Mouse (Mus musculus) cerebellum, postnatal 36 days (tissue): Measurements from ENCODE around the gene Sgcd.
"Not testable (repeated sequence)": the region's sequence is repeated elsewhere in the genome, so short reads cannot be mapped to it uniquely, and the experiment has no call there.

Experiments used
- DNase-seq, 2 experiments: peaks; one replicate each; pipeline ENCODE4 v3.0.0; 2021 to 2022; ENCODE audit warnings: mixed read lengths in 2 of 2

The Sgcd gene

DNA sequence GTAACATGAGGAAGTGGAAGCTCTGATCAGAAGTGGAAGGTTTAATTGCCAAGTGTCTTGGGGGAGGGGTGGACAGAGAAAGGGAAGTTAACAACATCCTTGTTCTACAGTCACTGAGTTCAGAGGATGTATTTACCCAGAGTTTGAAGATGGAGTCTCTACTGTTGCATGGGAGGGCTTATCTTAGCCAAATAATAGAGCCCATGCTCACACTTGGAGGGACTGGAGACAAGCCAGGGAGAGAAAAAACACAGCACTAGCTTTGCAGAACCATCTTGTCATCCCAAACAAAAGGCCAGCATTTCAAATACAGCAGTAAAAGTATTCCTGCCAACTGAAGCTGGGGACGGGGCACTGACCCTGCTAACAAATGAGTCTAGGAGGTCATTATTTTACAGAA, 212.8 kb downstream of the Sgcd start:
- DNase-seq, result no peak

- DNase-seq, result no peak
Observed at GRCm38 (mm10) chr11:47765859-47766258, 222.9 kb downstream of the Sgcd start.

- DNase-seq, result not testable (repeated sequence)
Observed at GRCm38 (mm10) chr11:47763569-47763968, 225.2 kb downstream of the Sgcd start.

- DNase-seq, result no peak
Observed at GRCm38 (mm10) chr11:47759015-47759414, 229.8 kb downstream of the Sgcd start.

- DNase-seq, result no peak
Observed at GRCm38 (mm10) chr11:47742806-47743205, 246.0 kb downstream of the Sgcd start.

- peak; percentile 8 to 31 for DNase-seq
Observed at GRCm38 (mm10) chr11:47704930-47705787, 283.6 kb downstream of the Sgcd start.

DNA sequence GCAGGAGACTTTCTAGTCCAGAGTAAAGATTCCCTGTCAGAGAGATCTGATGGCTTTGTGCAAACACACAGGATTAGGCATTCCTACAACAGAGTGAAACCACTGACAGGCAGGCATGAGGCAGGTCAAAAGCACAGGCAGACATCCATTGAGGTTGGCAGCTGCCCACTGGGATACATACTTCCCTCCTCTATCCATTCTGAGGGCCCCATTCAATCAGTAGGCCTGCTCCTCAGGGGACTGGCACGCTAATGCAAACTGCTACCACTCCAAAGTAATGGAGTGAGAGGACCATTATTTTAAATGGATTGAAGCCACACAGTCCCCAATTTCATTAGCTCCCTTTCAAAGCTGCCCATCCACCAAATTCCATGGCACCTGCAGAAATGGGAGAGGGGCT, 293.2 kb downstream of the Sgcd start:
- no peak for DNase-seq

DNA sequence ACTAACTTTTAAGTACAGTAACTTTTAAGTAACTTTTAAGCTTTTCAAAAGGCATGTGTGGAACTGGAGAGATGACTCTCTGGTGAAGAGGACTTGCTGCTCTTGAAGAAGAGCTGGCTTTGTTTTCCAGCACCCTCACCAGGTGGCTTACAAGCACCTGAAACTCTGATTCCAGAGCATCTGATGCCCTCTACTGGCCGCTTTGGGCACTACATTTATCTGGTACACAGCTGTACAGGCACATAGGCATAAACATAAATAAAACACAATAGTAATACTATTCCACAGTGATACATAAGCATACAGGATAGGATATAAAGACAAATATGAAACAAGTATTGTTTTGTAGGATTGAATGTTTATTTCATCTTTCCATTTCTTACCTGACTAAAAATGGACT, 330.6 kb downstream of the Sgcd start:
- peak; percentile 14 to 30 for DNase-seq

DNA sequence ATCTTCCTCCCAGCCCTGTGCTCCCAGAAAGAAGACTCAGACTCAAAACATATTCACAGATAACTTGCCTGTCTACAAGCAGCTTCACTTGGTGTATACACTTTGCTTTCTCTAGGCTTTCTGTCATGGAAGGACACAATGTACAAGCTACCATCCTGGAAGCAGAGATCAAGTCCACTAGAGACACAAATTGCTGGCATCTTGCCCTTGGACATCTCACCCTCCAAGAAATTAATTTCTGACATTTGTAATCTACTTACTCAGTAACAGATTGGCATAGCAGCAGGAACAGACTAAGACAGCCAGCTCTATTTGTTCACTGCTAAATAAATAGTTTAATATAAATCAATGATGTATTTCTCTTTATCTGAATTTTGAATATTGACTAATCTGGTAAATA, 342.9 kb downstream of the Sgcd start:
- no peak for DNase-seq

DNA sequence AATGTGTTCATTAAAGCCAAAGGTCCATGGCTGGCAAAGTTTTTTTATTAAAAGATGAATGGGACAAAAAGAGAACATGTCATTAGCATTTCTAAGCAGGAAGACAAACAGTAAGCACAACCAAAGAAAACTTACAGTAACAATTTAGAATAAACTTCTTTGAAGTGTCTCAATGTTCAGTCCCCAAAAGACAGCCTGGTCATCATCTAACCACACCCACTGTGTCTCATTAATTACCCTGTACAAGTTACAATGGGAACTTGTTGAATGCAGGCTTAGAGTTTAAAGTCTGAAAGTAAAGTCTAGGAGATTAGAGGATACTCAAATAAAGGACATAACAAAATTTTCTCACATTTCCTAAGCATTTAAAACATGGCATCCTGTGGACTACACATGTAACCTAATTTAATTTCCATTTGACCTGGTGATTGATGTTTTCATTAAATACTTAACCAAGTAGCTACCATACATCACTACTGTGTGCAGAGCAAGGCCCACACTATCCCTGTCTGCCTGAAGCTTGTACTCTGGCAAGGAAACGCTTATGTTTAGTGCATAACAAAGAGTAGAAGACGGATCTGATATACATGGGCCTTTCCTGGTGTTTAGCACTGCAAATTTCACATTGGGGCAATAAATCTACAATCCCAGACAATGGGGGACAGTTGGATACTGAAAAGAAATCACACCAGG, 347.1 kb downstream of the Sgcd start:
- DNase-seq, result no peak

GRCm38 (mm10) chr11:47640556-47640955, 348.2 kb downstream of the Sgcd start:
- DNase-seq, result no peak

- DNase-seq, result no peak
Observed at GRCm38 (mm10) chr11:47630186-47630585, 358.6 kb downstream of the Sgcd start.

DNA sequence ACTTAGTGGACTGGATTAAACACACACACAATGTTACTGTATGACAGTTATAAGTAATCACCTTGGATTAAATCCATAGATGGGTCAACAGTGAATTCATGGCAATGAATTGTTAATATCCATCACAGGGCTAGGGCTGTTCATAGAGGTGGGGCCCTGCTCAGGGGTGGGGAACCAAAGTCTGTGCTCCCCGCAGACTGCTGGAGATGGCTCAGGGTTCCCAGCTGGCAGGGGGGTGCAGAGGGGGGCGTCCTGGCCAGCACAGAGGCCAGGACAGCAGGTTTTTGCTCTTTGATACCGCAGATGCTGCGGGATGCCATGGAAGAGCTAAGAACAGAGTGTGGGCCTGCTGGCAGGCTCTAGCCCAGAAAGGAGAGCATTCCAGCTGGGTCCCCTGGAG, 378.9 kb downstream of the Sgcd start:
- DNase-seq, result no peak

DNA sequence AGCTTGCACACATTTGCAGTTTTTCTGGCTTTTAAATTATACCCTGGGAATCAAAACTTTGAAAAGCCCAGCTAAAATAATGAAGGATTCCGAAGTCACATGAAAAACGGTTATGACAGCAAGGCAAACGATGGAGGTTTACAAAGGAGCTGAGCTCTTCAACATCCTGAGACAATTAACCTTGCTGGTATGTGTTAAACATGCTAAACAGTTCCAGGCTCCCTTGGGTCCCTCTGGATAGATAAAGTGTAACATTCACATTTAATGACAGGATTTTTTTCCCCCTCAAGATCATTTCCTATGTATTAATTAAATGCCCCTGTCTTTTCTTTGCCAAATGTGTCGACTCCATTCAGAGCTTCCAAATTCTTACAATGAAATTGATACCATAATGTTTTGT, 414.1 kb downstream of the Sgcd start:
- no peak for DNase-seq

DNA sequence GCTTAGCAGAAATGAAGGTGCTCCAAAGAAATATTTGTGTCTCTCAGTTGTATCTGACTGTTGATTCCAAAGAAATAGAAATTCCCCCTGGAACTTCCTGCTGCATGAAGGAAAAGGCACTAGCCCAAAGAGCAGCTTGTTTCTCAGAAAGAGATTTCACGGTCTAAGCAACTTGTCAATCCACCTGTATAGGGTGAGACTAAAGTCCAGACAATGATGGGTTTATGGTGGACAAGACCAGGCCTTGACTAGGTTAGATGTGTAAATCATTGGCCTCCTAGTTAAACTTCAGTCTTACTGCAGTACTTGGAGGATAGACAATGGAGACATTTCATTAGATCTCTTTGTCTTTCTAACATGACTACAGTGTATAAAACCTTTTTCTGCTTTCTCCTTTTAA, 420.3 kb downstream of the Sgcd start:
- DNase-seq, result no peak

DNA sequence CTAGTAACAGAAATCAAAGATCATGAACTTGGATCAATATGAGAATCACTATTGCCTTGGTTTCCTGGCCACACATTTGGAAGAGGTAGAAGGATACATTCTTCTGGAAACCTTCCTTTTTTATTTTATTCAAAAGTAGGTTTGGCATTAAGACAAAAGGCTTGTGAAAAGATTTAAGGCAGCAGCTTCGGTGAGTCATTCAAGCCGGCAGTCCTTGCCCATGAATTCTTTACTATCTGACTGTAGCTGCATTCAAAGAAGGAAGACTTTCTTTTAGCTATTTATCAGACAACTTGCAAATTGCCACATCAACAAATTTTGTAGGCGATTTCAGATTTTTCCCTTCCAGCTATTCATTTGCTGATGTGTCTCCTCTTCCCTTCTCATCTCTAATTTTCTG, 422.6 kb downstream of the Sgcd start:
- DNase-seq, result no peak

GRCm38 (mm10) chr11:47524845-47525244, 463.9 kb downstream of the Sgcd start:
- DNase-seq, result no peak

GRCm38 (mm10) chr11:47508047-47508446, 480.7 kb downstream of the Sgcd start:
- DNase-seq, result no peak

DNA sequence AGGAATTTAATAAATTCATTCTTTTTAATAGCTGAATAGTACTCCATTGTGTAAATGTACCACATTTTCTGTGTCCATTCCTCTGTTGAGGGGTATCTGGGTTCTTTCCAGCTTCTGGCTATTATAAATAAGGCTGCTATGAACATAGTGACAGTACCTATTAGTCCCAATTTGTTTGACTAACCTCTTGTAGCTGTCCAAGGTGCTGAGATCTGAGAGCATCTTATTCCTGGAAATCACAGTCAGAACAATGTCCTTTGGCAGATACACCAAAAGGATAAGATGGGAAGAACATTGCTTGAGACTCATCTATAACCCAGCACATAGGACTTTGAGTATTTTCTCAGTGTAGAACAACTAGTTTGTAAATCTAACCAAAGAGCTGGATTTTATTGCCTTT, 485.5 kb downstream of the Sgcd start:
- DNase-seq, result not testable (repeated sequence)

DNA sequence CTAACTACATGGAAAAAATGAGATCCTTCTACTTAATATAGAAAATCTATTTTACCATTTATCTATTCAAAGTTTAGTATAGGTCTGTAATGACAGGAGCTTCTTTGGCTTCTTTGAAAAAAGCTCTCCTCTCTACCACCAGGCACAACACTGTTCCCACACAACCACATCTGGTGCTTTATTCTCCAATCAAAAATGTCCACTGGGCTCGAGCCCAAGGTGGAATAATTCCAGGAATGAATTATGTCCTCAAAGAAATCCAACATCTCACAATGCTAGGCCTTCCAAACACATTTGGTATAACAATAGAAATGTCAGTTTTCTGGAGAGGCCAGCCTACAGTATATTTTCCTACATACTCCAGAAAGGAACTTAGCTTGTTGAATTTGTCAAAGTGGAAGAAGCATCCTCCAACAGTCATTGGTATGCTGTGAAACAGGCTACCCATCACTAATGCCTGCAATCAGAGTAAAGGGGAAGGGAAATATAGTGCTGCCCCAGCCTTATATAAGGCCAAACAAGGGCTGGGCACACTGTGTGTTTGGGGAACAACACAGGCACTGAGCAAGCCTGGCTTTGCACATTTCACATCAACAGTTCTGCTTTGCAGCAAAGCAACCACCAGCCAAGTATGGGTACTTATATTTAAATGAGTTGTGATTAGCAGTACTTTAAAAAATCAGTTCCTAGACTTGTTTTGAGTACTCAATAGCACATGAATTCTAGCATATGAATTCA, 515.1 kb downstream of the Sgcd start:
- no peak for DNase-seq

GRCm38 (mm10) chr11:47460700-47461099, 528.1 kb downstream of the Sgcd start:
- not testable (repeated sequence) for DNase-seq

- DNase-seq, result no peak
Observed at GRCm38 (mm10) chr11:47460149-47460548, 528.6 kb downstream of the Sgcd start.

- DNase-seq, result no peak
Observed at GRCm38 (mm10) chr11:47459214-47459613, 529.6 kb downstream of the Sgcd start.

DNA sequence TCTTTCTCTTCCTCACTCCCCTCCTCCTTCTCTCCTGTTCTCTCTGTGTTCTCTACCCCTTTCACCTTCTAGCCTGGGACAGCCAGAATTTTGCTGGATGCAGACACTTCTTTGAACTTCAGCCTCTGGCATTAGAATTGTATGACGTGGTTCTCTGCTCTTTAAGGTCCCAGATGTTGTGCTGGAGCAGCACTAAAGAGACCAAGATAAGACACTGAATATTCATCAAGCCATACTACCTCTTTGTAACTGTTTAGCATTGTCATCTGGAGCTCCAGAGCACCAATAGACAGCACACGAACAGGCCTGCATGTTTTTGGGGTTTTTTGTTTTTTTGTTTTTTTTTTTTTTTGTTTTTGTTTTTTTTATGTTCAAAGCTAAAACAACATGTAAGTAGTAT, 541.0 kb downstream of the Sgcd start:
- DNase-seq, result no peak
